Mouse (Mus musculus): ENCODE data around the gene Map6. TPM values are rescaled to one million over a fixed set of nuclear protein-coding genes. Genes with fewer than 3 reads are reported as not detected.
"Not testable (repeated sequence)": the region's sequence is repeated elsewhere in the genome, so short reads cannot be mapped to it uniquely, and the experiment has no call there.

Gene Map6
- total and polyA plus RNA-seq, 3 experiments, result 3.3 to 4.3 (median 3.5) TPM

DNA sequence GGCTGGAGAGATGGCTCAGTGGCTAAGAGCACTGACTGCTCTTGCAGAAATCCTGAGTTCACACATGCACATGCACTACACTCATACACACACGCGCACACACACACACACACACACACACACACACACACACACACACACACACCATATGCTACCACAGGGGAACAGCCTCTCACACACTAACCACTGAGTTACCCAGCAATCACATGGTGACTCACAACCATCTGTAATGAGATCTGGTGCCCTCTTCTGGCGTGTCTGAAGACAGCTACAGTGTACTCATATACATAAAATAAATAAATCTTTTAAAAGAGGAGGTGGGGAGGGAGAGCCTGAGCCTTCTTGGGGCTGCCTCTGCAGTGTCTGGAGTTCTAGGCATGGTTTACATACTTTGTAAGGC is 107.1 kb downstream of the Map6 start:
- WGBS, result 65% methylated on average over 3 of the region's 3 CpGs
- H3K27ac ChIP-seq; H3K36me3 ChIP-seq (ENCODE audit: control insufficient read depth, insufficient read depth, low read length); H3K27me3 ChIP-seq (ENCODE audit: control insufficient read depth, insufficient read depth, low read length); H3K4me3 ChIP-seq; H3K4me1 ChIP-seq (ENCODE audit: control insufficient read depth, insufficient read depth, low read length); H3K79me2 ChIP-seq (replicated peaks; ENCODE audit: control insufficient read depth, insufficient read depth, low read length); DNase-seq; H3K9ac ChIP-seq (ENCODE audit: low read depth, low read length): not testable (repeated sequence)
- TF ChIP-seq CTCF (IDR thresholded peaks at IDR 0.05), result peak; percentile 52
- intact Hi-C loops (cut with DNase I), result loop anchor here (10.0 kb wide), 1 partner anchor 180 kb away; no protein-coding TSS in a partner anchor

DNA sequence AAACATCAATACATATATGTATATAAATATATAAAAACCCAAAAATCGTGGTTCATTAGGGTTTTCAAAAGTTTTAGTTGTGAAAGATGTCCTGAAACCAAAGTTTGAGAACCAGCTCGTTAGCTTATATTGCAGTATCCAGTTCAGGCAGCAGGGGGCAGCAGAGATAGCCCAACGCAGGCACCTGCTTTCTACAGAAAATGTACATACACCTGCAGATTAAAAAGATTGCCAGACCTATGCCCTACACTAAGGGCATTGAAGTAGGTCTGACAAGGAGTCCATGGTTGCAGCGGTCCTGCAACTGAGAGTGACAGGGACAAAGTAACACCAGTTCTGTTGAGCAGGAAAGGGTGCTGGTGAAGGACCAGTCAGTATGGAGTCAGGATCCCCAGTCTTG is 108.2 kb downstream of the Map6 start:
- peak; percentile 62 to 87 for DNase-seq
- WGBS, result 5% methylated on average over 4 of the region's 4 CpGs
- TF ChIP-seq POLR2A (IDR thresholded peaks at IDR 0.05; ENCODE audit: insufficient read depth, low read depth, low read length), result no peak
- TF ChIP-seq EP300 (IDR thresholded peaks at IDR 0.05; ENCODE audit: insufficient read depth, low read depth, low read length), result peak; percentile 80
- H3K79me2 ChIP-seq (replicated peaks; ENCODE audit: control insufficient read depth, insufficient read depth, low read length), result no peaks in the 10 kb centered on the region
- H3K4me3 ChIP-seq, result no peak overlapping the region
- peaks cover 2% of the 10 kb centered on the region; the same call in 1 of the 2 replicates for H3K4me1 ChIP-seq (ENCODE audit: control insufficient read depth, insufficient read depth, low read length)
- no peak overlapping the region for H3K27ac ChIP-seq
- intact Hi-C loops (cut with DNase I), result loop anchor here (1.0 to 10.0 kb wide), 2 partner anchors 75 to 179 kb away; no protein-coding TSS in a partner anchor
- H3K36me3 ChIP-seq (ENCODE audit: control insufficient read depth, insufficient read depth, low read length), result no peaks in the 10 kb centered on the region
- no peaks in the 10 kb centered on the region for H3K27me3 ChIP-seq (ENCODE audit: control insufficient read depth, insufficient read depth, low read length)
- H3K9ac ChIP-seq (ENCODE audit: low read depth, low read length), result no peak overlapping the region

GRCm38 (mm10) chr7:99378870-99379269 is 111.6 kb downstream of the Map6 start:
- 65% methylated on average over 8 of the region's 8 CpGs for WGBS
- intact Hi-C loops (cut with DNase I), result loop anchor here (10.0 kb wide), 1 partner anchor 176 kb away; no protein-coding TSS in a partner anchor

GRCm38 (mm10) chr7:99380491-99381213 is 113.4 kb downstream of the Map6 start:
- H3K4me1 ChIP-seq (ENCODE audit: control insufficient read depth, insufficient read depth, low read length), result peaks cover 18% of the 10 kb centered on the region
- TF ChIP-seq EP300 (IDR thresholded peaks at IDR 0.05; ENCODE audit: insufficient read depth, low read depth, low read length) (0 out of 2 replicates have a peak, but pooled peaks have one; percentile 12), CTCF (IDR thresholded peaks at IDR 0.05) (peak; percentile 41), POLR2A (IDR thresholded peaks at IDR 0.05; ENCODE audit: insufficient read depth, low read depth, low read length) (no peak)

More at GRCm38 (mm10) chr7:99378870-99379269, 111.6 kb downstream of the Map6 start:
- Histone ChIP-seq H3K27me3 (ENCODE audit: control insufficient read depth, insufficient read depth, low read length) (no peaks in the 10 kb centered on the region), H3K36me3 (ENCODE audit: control insufficient read depth, insufficient read depth, low read length) (no peaks in the 10 kb centered on the region), H3K79me2 (replicated peaks; ENCODE audit: control insufficient read depth, insufficient read depth, low read length) (no peaks in the 10 kb centered on the region), H3K4me1 (ENCODE audit: control insufficient read depth, insufficient read depth, low read length) (peaks cover 8% of the 10 kb centered on the region), H3K27ac (no peak overlapping the region), H3K4me3 (no peak overlapping the region), H3K9ac (ENCODE audit: low read depth, low read length) (no peak overlapping the region)
- TF ChIP-seq CTCF (IDR thresholded peaks at IDR 0.05) (no peak), POLR2A (IDR thresholded peaks at IDR 0.05; ENCODE audit: insufficient read depth, low read depth, low read length) (no peak), EP300 (IDR thresholded peaks at IDR 0.05; ENCODE audit: insufficient read depth, low read depth, low read length) (no peak)
- DNase-seq, result no peak

GRCm38 (mm10) chr7:99381214-99382087 is 114.2 kb downstream of the Map6 start, which contains the start of gene Gdpd5:
TSS of gene Gdpd5 (plus strand) at chr7:99381414.
- no peak for TF ChIP-seq CTCF (IDR thresholded peaks at IDR 0.05)
- 0 out of 2 replicates have a peak, but pooled peaks have one; percentile 12 for TF ChIP-seq EP300 (IDR thresholded peaks at IDR 0.05; ENCODE audit: insufficient read depth, low read depth, low read length)
- peak; percentile 66 for TF ChIP-seq POLR2A (IDR thresholded peaks at IDR 0.05; ENCODE audit: insufficient read depth, low read depth, low read length)
- H3K27ac ChIP-seq, result peak within 1 kb of the TSS; percentile 92
- peak within 1 kb of the TSS; percentile 90 for H3K9ac ChIP-seq (ENCODE audit: low read depth, low read length)
- intact Hi-C loops (cut with DNase I), result loop anchor here (1.0 kb wide), 1 partner anchor 20 kb away; no protein-coding TSS in a partner anchor
- WGBS, result under 1% methylated on average over 73 of the region's 73 CpGs
- H3K4me3 ChIP-seq, result peak within 1 kb of the TSS; percentile 92
- H3K4me1 ChIP-seq (ENCODE audit: control insufficient read depth, insufficient read depth, low read length), result peaks cover 24% of the 10 kb centered on the region
- H3K79me2 ChIP-seq (replicated peaks; ENCODE audit: control insufficient read depth, insufficient read depth, low read length), result no peaks in the 10 kb centered on the region
- peak; percentile 100 for DNase-seq
- no peaks in the 10 kb centered on the region for H3K27me3 ChIP-seq (ENCODE audit: control insufficient read depth, insufficient read depth, low read length)
- no peaks in the 10 kb centered on the region for H3K36me3 ChIP-seq (ENCODE audit: control insufficient read depth, insufficient read depth, low read length)

More at GRCm38 (mm10) chr7:99380491-99381213, 113.4 kb downstream of the Map6 start:
- 1% methylated on average over 24 of the region's 24 CpGs for WGBS
- intact Hi-C loops (cut with DNase I), result loop anchor here (1.0 kb wide), 1 partner anchor 19 kb away; no protein-coding TSS in a partner anchor
- Histone ChIP-seq H3K79me2 (replicated peaks; ENCODE audit: control insufficient read depth, insufficient read depth, low read length) (no peaks in the 10 kb centered on the region), H3K9ac (ENCODE audit: low read depth, low read length) (peak overlapping the region; percentile 66), H3K27me3 (ENCODE audit: control insufficient read depth, insufficient read depth, low read length) (no peaks in the 10 kb centered on the region), H3K4me3 (peak overlapping the region; percentile 76), H3K27ac (peak overlapping the region; percentile 56), H3K36me3 (ENCODE audit: control insufficient read depth, insufficient read depth, low read length) (no peaks in the 10 kb centered on the region)
- DNase-seq, result no peak
